Mouse (Mus musculus) liver, adult 2 months (tissue): ENCODE results near the gene Slc35b1. TPM values are rescaled to one million over a fixed set of nuclear protein-coding genes. Genes with fewer than 3 reads are reported as not detected.
A peak's percentile ranks its signal among the peaks of the same experiment; 100 is the strongest.

Source experiments
- DNase-seq: peaks from one replicate; pipeline ENCODE4 v3.0.0-alpha.2; 2011; ENCODE audit warnings: low read depth, low spot score; ENCODE audit errors: extremely low read depth
- H3K27ac ChIP-seq: fragments of 200-500 bp; replicated peaks from 2 replicates; pipeline ENCODE4 v1.5.1; 2012; ENCODE audit warnings: low read depth, mild to moderate bottlenecking, control low read depth, inconsistent platforms, low read length; ENCODE audit not compliant: insufficient read depth
- H3K27me3 ChIP-seq: fragments of 200-500 bp; 2 replicates; pipeline ENCODE4 v1.6.1; 2012; ENCODE audit warnings: mild to moderate bottlenecking, moderate library complexity, low read length, inconsistent platforms; ENCODE audit not compliant: control insufficient read depth, insufficient read depth
- H3K36me3 ChIP-seq: fragments of 200-500 bp; 2 replicates; pipeline ENCODE4 v1.6.1; 2012; ENCODE audit warnings: low read length, inconsistent platforms; ENCODE audit not compliant: control insufficient read depth, insufficient read depth
- H3K4me1 ChIP-seq: fragments of 200-500 bp; 2 replicates; pipeline ENCODE4 v1.6.1; 2011; ENCODE audit warnings: low read length; ENCODE audit not compliant: control insufficient read depth, insufficient read depth
- H3K4me3 ChIP-seq: fragments of 200-500 bp; 2 replicates; pipeline ENCODE4 v1.5.1; 2011; ENCODE audit warnings: low read depth, mild to moderate bottlenecking, control low read depth, low read length, moderate library complexity; ENCODE audit not compliant: insufficient read depth
- H3K79me2 ChIP-seq: fragments of 200-500 bp; 2 replicates; pipeline ENCODE4 v1.6.1; 2012; ENCODE audit warnings: inconsistent platforms, mild to moderate bottlenecking, low read length, moderate library complexity; ENCODE audit not compliant: control insufficient read depth, insufficient read depth
- H3K9ac ChIP-seq: fragments of 200-500 bp; 2 replicates; pipeline ENCODE4 v1.6.1; 2012; ENCODE audit warnings: low read depth, mild to moderate bottlenecking, control low read depth, inconsistent platforms, low read length
- CTCF ChIP-seq: fragments of 200-500 bp; IDR thresholded peaks from 2 replicates; pipeline ENCODE4 v1.5.1; 2011; ENCODE audit warnings: low read depth, low read length, control low read depth
- POLR2A ChIP-seq: fragments of 200-500 bp; IDR thresholded peaks from 2 replicates; pipeline ENCODE4 v1.6.1; 2011; ENCODE audit warnings: low read length, control low read depth; ENCODE audit not compliant: insufficient read depth; ENCODE audit errors: extremely low read depth
- WGBS: fragments of 180-500 bp; shearing (Covaris S2); methylation state at CpG from one replicate; pipeline ENCODE4 v1.1.7; 2018; 5-methylcytosine and 5-hydroxymethylcytosine counted together
- polyA plus RNA-seq: library from polyadenylated mRNA; depleted of rRNA; stranded (reverse); fragments of >200 nt; gene quantifications from 2 replicates; pipeline ENCODE4 v1.2.3, GENCODE M21; 2012
- total RNA-seq: library from RNA; depleted of rRNA; stranded (reverse); fragments of >200 nt; gene quantifications from 2 replicates; pipeline ENCODE4 v1.2.3, GENCODE M21; 2014

Slc35b1 gene
- total and polyA plus RNA-seq, 2 experiments = 58.6 to 92.0 TPM

DNA sequence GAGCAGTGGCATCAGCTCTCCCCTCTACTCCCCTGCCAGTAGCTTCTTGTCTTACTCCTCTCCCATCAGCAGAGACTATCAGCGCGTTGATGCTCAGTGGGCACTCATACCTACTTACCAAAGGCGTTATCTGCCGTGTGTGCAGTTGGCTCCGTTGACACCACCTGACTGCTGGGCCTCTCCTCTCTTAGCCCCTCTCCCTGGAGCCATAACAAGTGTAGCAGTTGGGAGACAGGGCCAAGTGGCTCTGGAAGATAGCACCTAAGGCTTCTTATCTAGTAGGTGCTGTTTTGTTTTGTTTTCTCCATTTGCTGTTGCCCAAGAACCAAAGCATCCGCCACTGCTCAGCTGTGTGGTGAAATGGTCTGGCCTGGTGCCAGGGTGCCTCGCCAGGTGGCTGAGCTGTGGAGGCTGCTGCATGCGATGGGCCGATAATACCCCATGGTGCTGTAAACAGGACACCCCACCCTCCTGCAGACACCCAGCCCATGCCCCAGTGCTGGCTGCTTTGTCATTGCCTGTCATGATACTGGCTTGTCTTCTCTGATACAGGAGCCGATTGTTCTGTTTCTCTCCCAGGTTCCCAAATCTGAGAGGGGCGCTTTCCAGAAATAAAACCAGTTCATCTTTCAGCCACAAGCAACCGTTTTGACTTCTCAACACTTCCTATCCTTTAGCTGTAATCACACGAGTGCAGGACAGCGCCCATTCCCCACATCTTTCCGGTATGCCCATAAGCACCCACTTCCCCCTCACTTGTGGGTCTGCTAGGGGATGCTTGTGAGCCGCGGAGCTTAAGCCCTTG lies 27.8 kb upstream of the Slc35b1 start:
- Histone ChIP-seq H3K27ac (no peak overlapping the region), H3K36me3 (no peaks in the 10 kb centered on the region), H3K4me1 (0 out of 2 replicates have a peak, but pooled peaks cover 2% of the 10 kb centered on the region), H3K4me3 (no peak overlapping the region), H3K9ac (no peak overlapping the region), H3K79me2 (no peaks in the 10 kb centered on the region), H3K27me3 (no peaks in the 10 kb centered on the region)
- 68% methylated on average over 17 of the region's 17 CpGs for WGBS
- DNase-seq = peak; percentile 60
- TF ChIP-seq CTCF = no peak
- no peak for TF ChIP-seq POLR2A

DNA sequence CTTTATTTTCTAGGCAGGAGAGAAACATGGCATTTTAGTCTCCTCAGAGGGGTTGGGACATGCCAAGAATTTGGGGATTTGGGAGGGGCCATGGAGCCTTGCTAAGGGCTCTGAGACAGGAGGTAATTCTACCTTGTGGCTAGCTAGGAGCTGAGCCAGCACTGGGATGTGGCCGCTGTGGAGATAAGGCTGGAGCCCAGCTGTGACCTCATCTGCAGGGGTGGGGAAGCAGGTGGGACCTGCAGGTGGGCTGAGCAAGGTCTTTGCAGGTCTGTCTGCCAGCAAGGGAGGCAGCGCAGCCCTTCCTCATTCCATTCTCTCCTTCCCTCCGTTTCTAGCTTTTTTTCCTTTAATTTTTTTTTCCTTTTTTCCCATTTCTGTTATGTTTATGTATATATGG lies 26.2 kb upstream of the Slc35b1 start:
- Histone ChIP-seq H3K27me3 (no peaks in the 10 kb centered on the region), H3K9ac (no peak overlapping the region)

GRCm38 (mm10) chr11:95364388-95364787 lies 20.1 kb upstream of the Slc35b1 start:
- Histone ChIP-seq H3K27me3 (no peaks in the 10 kb centered on the region), H3K36me3 (no peaks in the 10 kb centered on the region), H3K9ac (no peak overlapping the region), H3K27ac (no peak overlapping the region), H3K4me3 (no peak overlapping the region), H3K4me1 (peaks cover 5% of the 10 kb centered on the region; the same call in 1 of the 2 replicates), H3K79me2 (no peaks in the 10 kb centered on the region)
- WGBS = 72% methylated on average over 5 of the region's 5 CpGs
- TF ChIP-seq POLR2A (no peak), CTCF (no peak)
- no peak for DNase-seq

More for the DNA sequence above, 26.2 kb upstream of the Slc35b1 start:
- Histone ChIP-seq H3K27ac (no peak overlapping the region), H3K79me2 (no peaks in the 10 kb centered on the region), H3K36me3 (no peaks in the 10 kb centered on the region), H3K4me1 (0 out of 2 replicates have a peak, but pooled peaks cover 2% of the 10 kb centered on the region), H3K4me3 (no peak overlapping the region)
- TF ChIP-seq CTCF (no peak), POLR2A (no peak)
- no peak for DNase-seq
- WGBS = 79% methylated on average over 3 of the region's 3 CpGs

DNA sequence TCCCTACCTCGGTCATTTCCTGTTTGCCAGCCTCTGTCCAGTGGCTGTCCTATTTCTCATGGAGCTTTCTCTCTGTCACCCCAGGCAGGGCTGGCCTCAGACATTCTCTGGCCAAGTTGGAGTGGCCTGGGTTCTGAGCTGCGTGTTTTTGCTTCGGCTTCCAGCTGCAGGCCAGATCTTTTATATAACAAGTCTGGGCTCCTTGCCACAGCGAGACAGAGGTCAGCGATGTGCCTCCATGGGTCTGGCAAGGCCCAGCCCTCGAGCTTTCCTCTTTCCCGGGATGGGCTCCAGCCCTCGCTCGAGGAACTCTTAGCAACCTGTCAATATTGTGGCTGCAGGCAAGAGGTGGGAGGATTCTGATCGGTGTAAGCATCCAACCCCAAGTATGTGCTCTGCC lies 18.9 kb upstream of the Slc35b1 start:
- H3K27me3 ChIP-seq = no peaks in the 10 kb centered on the region
- TF ChIP-seq POLR2A = no peak
- TF ChIP-seq CTCF = no peak
- H3K36me3 ChIP-seq = no peaks in the 10 kb centered on the region
- WGBS = 6% methylated on average over 10 of the region's 10 CpGs
- peak overlapping the region; percentile 14 for H3K27ac ChIP-seq
- H3K4me1 ChIP-seq = peaks cover 5% of the 10 kb centered on the region; the same call in 1 of the 2 replicates
- no peak overlapping the region for H3K9ac ChIP-seq
- no peak overlapping the region for H3K4me3 ChIP-seq
- DNase-seq = peak; percentile 89
- H3K79me2 ChIP-seq = no peaks in the 10 kb centered on the region

- no peaks in the 10 kb centered on the region for H3K36me3 ChIP-seq
- no peaks in the 10 kb centered on the region for H3K79me2 ChIP-seq
- peaks cover 5% of the 10 kb centered on the region; the same call in 1 of the 2 replicates for H3K4me1 ChIP-seq
- TF ChIP-seq POLR2A (no peak), CTCF (no peak)
- H3K4me3 ChIP-seq = no peak overlapping the region
- H3K27ac ChIP-seq = no peak overlapping the region
- DNase-seq = no peak
- no peak overlapping the region for H3K9ac ChIP-seq
- 80% methylated on average over 6 of the region's 6 CpGs for WGBS
- no peaks in the 10 kb centered on the region for H3K27me3 ChIP-seq
Measured at GRCm38 (mm10) chr11:95366280-95366897, 18.1 kb upstream of the Slc35b1 start.
